Mouse (Mus musculus) embryo, embryonic 9.5 days (tissue): ENCODE results near the gene Tada2a.

ENCODE experiments used
- DNase-seq: peaks from one replicate; pipeline ENCODE4 v3.0.0-alpha.2; 2017; ENCODE audit errors: extremely low spot score

The Tada2a gene

DNA sequence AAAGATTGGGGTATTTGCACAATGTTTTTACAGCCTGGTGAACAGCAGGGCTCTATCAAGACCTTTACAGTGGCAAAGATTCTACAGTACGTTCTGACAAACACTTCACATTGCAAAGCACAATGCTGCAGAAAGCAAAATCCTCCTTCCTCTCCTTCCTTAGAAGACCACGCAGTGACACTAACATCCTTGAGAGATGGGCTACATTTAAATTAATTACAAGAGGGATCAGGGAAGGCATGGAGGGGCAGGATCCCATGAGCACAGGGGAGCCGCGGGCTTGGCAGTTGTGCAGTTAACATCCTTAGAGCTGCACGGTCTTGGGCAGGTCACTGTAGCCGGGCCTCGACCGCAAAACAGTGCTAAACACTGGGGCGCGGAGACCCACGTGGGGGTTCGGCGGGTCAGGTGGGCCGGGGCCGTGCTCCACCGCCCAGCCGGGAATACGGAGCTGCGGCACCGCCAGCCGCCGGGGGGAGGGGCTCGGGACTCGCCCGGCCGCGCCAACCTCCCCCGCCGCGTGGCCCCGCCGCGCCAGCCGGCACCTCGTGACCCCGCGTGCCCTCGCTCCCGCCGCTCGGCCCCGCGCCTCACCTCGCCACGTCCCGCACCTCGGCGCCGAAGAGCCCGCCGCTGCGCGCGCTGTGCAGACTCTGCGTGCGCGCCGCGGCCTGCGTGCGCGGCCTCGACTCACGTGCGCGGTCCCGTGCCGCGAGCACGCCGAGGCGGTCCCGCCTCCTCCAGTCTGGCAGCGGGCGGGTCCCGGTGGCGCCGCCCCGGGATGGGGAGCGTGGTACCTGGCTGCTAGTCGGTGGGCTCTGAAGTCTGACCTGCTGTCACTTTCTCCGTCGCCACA is at the start of gene Tada2a, which contains the start of gene Acaca:
Tada2a (minus strand) TSS at position 658 of the 856 bp plus-strand sequence.
Acaca (plus strand) TSS at position 730 of the 856 bp plus-strand sequence.
- peak; percentile 87 for DNase-seq

DNA sequence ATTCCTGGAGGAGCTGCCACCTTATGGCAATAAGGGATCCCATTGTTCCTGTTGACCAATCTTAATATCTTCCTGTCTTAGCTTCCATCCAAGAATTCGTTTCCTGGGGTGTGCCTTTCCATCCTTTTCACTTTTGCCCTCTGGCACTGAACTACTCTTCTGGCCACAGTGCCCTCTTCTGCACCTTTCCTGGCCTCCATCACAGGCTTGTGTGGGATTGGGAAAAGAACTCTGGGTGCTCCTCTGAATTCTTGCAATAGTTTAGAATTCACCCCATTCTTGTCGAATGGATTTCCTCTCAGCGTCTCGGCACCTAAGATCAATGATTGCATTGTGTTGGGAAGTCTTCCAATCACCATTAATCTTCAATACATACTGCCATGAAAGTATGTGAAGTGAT is 49.2 kb upstream of the Tada2a start:
- no peak for DNase-seq

DNA sequence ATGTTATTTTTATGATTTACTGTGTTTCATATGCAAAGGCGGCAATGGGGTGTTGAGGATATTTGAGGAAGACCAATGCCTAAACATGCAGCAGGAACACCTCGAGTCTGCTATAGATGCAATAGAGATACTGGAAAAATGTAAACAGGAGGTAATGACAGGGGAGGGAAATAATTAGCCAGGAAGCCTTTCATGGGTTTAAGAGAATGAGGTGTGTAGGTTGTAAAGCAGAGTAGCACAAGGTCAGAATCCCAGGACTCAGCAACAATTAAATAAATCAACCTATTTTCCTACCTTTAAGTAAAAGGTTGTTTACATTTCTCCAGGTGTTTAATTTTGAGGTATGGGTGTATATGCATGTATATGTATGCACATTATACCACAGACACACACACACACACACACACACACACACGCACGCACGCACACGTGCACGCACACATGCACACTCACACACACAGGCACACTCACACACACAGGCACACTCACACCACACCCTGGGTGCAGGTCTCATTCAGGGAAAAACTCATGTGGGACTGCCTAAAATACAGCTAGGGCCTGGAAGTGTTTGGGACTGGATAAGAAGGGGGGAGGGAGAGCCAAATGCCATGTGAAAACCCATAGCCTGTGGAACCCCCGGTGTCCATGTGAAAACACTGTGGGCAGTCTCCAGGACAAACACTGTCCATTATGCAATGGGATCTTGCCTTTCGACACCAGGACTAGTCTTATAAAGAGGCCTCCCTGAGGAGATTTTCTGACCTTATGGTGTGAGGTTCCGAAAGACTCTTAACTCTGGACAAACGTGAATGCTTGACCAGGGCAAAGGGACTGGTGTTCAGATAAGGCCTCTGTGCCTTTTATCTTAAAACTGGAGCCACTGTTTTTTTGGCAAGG is 43.4 kb upstream of the Tada2a start:
- no peak for DNase-seq

DNA sequence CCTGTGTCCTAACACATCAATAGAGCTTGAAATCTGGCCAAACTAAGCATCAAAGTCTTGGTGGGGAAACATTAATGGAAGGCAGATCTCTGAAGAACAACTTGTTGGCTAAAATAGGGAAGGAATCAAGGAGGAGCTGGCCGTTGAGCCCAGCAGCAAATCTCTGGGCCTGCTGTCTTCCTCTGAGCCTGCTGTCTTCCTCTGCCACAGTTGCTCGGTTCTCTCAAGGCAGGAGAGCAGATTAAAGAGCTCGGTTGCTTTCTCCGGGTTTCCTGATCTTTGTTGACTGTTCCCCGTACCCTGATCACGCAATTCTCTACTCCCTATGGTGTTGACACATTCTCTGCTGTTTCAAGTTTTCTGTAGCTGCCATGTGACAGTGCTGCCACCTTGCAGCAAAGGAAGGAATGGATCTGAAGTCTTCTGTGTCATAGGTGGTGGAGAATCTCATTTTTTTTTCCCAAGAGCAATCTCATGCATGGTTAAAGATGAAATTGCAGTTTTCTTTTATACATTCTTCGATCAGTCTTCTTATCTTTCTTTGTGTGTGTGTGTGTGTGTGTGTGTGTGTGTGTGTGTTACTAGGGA is 39.4 kb upstream of the Tada2a start:
- no peak for DNase-seq

DNA sequence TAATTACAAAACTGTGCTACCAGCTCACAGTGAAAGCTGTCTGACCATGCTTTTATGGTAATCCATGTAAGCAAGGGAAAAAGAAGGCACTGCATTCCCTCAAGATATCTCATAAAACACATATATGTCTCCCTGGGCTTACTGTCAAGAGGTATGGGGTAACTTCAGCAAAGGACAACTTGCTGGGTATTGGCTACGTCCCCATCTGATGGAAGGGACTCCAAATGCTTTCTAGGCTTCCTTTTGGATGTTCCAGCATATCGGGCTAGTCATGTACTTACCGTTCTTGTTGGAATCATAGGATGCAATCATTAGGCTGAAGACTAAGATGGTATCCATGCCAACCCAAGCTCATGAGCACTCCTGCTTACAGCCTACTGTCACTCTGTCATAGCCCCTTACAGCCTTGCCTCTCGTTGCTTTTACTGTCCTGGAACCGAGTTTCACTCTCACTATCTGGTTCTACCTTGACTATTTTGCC is 37.7 kb upstream of the Tada2a start, which contains the start of gene Gm11437:
Gm11437 (minus strand) TSS at position 431 of the 481 bp plus-strand sequence.
- DNase-seq: no peak

DNA sequence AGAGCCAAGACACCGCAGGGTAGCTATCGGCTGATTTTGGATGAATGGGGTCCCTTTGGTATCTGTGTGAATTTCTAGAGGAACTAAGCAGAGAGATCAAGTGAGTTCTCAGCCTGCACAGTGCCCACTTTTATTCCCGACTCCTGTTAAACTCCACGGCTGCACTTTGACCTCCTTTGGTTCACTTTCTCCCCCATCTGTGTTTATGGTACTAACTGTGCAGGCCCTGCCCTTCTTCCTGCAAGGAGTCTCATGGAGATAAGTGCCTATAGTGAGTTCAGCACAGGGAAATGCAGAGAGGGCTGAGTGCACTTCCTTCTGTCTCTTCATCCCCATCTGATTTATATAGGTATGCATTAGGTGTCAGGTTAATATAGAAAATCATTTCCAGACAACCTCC is 35.2 kb upstream of the Tada2a start:
- no peak for DNase-seq

DNA sequence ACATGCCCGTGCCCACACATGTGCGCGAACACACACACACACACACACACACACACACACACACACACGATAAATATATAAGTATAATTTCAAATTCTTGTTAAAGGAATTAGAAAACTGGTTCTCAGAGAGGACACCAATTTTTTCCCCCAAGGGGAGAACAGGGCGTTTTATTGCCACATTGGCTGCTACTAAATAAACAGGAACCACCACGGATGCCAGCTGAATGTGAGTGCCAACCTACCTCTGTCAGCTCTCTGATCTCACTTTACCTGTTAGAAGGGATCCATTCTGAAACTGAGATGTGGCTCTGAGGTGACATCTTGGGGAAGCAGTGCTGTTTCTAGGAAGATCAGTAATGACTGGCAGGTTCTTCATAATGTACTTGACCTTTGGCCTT is 34.7 kb upstream of the Tada2a start:
- no peak for DNase-seq

DNA sequence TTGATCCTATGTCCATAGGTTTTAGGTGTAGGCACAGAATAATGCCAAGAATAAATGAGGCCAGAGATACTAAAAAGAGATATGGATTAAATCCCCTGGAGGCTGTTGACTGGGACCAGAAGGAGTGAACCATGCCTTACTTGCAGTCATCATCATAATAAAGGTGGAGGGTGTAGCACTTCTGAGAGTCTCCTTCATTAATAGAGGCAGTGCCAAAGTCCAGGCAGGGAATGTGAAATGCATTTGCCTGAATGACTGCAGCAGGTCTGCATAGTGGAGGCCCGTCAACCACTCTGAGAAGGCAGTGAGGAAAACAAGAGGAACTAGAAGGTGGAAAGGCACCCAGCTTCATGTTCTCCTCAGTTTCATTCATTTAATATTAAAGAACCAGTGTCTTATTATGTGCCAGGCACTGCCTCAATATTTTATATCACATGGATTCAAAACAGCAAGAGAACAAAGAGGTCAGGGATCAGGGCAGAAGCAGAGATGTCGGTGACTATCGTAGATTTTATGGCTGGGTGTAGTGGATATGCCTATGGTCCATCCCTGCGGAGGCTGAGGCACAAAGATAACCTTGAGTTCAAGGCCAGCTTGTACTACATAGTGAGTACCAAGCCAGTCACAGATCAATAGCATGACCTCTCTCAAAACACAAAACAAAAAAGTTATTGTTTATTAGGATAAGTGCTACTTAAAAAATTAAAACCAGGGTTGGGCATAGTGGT is 27.3 kb upstream of the Tada2a start:
- DNase-seq: no peak

DNA sequence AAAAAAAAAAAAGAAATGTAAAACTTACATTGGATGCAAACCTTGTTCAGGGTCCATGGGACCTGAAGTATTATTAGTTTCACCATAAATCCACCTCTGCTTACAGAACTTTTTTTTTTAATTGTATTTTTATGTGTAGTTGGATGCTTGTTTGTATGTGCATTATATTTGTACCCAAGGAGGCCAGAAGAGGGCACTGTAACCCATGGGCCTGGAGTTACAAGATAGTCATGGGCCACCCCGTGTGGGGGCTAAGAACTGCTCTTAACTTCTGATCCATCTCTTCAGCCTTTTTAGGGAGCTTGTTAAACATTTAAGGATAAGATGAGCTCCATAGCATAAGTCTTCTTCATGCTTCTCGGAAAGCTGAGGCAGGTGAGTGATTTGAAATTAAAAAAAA is 21.5 kb upstream of the Tada2a start:
- DNase-seq: no peak

DNA sequence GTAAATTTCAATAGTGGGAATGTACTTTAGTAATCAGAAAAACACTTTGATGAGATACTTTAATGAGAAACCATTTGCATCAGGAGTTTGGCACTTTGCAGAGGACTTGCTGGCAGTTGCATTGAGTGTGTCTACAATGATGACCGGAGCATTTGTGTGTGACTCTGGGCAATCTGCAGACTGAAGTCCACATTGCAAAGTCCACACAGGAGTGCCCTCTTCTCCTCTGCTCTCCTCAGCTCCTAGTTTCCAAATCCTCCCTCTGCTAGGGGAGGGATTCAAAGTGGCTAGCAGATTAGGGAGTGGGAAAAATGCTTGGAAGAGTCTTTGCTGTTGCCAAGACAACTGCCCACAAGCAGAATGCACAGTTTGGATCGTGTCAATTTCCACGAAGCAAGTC is 16.7 kb upstream of the Tada2a start:
- DNase-seq: no peak

DNA sequence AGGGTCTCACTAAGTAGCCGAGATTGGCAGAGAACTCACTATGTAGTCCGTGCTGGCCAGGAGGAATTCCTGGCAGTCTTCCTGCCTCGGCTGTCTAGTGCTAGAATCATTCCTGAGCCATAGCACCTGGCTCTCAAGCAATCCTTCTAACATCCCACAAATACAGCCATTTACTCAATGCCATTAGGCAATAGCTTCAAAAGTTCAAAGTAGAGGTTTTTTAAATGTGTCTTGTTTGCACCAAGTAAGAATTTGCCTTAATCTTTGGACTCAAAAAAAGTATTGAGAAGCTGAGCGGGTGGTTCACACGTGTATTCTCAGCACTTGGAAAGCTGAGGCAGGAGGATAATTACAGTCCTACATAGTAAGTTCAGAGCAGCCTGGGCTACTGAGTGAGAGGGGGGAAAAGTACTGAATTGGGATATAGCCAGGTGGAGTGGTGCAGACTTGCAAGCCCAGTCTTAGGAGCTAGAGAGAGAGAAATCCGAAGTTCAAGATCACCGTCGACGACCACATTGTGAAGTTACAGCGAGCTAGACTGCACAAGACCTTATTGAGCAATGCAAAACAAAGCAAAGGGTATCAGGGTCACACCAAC is 15.9 kb upstream of the Tada2a start:
- no peak for DNase-seq

DNA sequence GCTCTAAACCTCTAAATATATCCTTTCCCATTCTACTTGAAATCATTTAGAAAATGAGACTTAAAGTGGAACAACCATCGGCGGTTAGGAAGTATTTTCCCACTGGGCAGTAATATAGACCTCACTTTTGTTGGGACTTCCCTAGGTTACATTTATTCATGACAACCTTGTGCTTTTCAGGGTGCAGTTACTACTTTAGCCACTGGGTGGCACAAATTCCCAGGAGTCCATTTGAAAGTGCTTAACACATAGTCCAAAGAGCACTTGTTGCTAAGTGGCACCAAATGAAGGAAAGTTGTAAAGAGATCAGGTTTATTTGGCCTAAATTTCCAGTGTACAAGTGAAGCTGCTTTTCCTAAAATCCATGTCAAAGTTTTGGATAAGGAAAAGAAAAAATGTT is 12.4 kb upstream of the Tada2a start:
- peak; percentile 45 for DNase-seq

DNA sequence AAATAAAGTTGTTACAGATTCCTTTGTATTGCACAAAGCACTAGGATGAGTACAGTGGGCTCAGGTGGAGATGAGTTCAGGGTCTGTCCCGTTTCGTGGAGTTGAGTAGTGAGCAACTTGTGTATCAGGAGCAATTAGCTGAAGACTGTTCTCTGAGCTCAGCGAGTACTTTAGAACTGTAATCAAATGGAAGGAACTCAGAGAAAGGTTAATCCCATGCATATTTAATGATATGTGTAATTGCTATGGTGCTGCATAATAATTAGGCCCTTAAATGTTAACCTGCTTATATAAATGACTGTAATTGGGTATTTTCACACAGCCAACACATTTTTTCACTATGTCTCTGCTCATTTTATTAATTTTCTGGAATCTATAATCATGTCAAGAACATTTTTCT is 7.1 kb upstream of the Tada2a start:
- DNase-seq: no peak

DNA sequence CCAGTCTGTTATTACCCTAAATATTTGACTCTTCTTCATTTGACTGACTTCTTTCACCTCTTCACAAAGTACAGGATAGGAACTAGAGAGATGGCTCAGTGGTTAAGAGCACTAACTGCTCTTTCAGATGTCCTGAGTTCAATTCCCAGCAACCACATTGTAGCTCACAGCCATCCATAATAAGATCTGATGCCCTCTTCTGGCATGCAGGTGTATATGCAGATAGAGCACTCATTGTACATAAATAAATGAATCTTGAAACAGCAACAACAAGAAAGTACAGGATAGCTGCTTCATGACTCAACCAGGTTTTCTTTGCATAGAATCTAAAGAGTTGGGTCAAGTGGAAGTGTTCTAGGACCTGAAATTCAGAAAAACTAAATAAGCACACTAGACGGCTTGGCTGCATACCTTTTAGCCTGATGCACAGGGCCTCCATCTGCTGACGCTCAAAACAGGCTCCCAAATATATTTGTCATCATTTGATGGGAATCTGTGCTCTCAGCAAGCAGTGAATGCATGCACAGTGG is 5.0 kb upstream of the Tada2a start:
- DNase-seq: no peak

DNA sequence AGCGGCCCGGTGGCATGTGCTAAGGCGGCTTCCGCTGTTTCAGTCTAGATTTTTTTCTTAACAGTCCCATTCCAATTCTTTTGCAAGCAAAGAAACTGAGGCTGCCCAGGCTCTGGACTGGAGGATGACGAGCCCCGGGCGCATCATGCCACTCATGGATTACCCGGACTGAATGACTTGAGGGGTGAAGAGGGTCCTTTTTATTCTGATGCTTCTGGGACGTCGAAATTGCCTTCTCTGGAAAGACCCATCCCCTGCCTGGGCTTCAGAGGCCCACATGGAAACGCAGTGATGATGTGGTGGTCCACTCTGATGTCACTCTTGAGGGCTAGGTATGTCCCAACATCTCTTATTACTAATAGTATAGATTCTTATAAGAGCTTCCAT is 392 bp upstream of the Tada2a start:
- DNase-seq: no peak

DNA sequence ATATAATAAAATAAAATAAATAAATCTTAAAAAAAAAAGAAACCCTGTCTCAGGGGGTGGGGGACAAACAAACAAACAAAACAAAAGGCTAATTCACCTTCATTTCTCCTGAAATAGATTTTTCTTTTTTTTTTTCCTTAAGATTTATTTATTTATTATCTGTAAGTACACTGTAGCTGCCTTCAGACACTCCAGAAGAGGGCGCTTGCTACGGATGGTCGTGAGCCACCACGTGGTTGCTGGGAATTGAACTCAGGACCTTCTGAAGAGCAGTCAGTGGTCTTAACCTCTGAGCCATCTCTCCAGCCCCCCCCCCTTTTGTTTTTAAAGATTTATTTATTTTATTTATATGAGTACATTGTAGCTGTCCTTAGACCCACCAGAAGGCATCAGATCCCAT is 1.4 kb downstream of the Tada2a start:
- DNase-seq: no peak

DNA sequence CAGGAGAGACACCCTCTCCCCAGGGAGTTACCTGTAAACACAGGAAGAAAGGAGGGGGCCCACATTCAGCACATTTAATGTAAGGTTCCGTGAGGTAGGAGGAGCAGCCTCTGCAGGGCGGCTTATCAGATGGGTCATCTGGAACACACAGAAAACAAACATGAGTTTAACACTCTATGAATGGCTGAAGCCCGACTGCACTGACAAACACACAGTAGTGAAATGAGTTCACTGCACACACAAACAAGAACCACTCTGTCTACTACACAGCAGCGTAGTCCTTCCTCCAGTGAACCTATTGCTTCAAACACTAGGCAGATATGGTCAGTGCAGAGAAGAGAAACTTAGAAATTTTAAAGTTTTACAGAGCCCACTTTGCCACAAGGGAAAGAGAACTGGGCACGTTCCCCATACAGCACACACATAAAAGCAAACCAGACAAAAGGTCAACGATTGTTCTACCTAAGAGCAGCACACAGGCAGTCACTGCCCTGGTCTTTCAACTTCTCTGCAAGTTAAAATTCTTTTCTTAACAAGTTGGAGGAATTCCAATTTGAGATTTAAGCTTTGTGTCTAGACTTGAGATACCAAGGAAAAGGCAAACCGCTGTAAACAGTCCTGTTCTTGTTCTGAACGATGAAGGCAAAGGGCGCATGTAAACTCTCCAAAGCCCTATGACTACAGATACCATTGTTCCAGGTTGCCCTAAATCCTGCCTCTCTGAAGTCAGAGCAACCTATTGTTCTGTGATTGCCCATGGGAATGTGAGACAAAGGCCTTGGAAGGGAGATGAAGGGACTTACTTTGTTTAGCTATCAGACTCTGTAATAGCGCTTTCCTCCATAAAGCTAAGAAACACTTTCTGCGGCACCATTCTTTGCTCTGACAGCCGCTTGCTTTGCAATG is 8.1 kb downstream of the Tada2a start:
- no peak for DNase-seq

DNA sequence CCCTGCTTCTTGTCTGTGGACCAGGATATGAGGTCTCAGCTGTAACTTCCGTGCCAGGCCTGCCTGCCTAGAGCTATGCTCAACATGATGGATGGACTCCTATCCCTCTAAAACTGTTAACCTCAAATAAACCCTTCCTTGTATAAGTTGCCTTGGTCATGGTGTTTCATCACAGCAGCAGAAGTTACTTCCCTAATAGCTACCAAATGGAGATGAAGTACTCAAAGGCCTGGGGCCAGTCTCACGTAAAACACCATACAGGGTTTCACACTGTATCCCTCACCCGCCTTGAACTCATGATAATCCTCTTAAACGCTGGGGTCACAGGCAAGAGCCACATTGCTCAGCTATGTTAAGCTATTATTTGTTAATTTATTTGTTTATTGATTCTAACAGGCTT is 12.0 kb downstream of the Tada2a start:
- no peak for DNase-seq

DNA sequence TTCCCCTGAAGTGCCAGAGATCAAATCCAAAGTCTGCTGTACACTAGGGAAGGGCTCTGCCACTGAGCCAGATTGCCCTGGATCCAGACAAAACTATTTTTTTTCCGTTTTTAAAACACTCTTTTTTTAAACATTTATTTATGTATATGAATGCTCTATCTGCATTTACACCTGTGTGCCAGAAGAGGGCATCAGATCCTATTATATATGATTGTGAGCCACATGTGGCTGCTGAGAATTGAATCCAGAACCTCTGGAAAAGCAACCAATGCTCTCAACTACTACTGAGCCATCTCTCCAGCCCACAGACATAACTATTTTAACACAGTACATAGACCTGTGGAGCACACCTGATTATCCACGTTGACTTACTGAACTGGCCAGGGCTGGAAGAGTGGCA is 13.2 kb downstream of the Tada2a start:
- no peak for DNase-seq

DNA sequence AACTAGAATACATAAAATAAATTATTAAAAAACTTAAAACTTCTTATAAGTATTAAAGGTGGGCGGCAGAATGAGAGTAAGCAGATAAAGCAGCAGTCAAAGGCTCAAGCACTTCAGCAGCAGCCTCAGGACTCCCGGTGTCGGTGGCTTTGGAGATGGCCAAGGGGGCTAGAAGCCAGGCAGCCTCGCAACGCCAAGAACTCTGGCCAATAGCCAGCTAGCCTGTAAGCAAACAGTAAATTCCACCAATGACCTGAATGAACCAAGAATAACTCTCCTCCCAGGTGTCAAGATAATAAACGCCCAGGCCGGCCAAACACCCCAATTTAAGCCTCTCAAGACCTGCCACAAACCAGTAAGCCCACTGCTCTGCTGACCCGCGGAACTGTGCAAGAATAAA is 13.8 kb downstream of the Tada2a start:
- DNase-seq: no peak
